Mouse (Mus musculus): Measurements from ENCODE around the gene Insr.

GRCm38 (mm10) chr8:3273799-3274198 is 5.6 kb downstream of the Insr start:
- no peak for TF ChIP-seq CTCF (IDR thresholded peaks at IDR 0.05; ENCODE audit: borderline replicate concordance, insufficient read depth, low read length)
- TF ChIP-seq POLR2A (IDR thresholded peaks at IDR 0.05; ENCODE audit: low read depth, low read length): no peak
